Mouse (Mus musculus) olfactory bulb, adult 2 months (tissue): Measurements from ENCODE around the gene Lonp1.

Experiments used
- CTCF ChIP-seq: fragments of 200-500 bp; IDR thresholded peaks from 2 replicates; pipeline ENCODE4 v1.5.1; 2012; ENCODE audit warnings: low read depth, mild to moderate bottlenecking, low read length, moderate library complexity; ENCODE audit not compliant: insufficient read depth
- POLR2A ChIP-seq: fragments of 200-500 bp; IDR thresholded peaks from 2 replicates; pipeline ENCODE4 v1.6.1; 2012; ENCODE audit warnings: mild to moderate bottlenecking, low read depth, low read length, moderate library complexity; ENCODE audit not compliant: insufficient read depth

DNA sequence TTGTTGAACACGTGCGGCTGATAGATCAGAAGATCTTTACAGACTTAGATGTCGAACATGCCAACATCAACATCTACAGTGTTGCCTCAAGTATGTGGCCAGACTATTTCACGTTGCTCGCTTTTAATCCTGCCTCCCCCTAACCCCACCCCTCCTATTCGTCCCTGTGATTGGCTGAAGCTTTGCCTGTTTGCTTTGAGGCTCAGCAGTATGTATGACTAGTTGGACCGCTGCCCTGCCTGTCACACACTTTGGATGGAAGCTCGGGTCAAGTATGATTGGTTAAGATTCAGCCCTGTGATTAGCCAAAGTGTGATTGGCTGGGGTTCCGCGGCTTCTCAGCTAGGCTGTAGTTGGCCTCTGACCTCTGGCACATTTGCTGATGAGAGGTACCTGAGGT, 25.1 kb upstream of the Lonp1 start:
- TF ChIP-seq CTCF = no peak
- TF ChIP-seq POLR2A = no peak
